Mouse (Mus musculus) Patski (cell line): ENCODE measurements around the gene Gm14214. TPM values are rescaled to one million over a fixed set of nuclear protein-coding genes. Genes with fewer than 3 reads are reported as not detected.

Source experiments
- ATAC-seq: fragments of 100-300 bp; one replicate; pipeline ENCODE4 v1.8.0; 2021
- CTCF ChIA-PET: fragments of 350-600 bp; sonication (Branson Sonifier 250); formaldehyde crosslinking; loops from one replicate; lab custom pipeline; 2022; ENCODE audit warnings: inconsistent platforms; lab: Charles Lee
- POLR2A ChIA-PET: fragments of 350-600 bp; sonication (Branson Sonifier 250); formaldehyde crosslinking; loops from one replicate; lab custom pipeline; 2022; ENCODE audit warnings: antibody characterized with exemption, inconsistent platforms; lab: Charles Lee
- DNase-seq: peaks from one replicate; pipeline ENCODE4 v3.0.0-alpha.2; 2011; ENCODE audit warnings: low read depth, low spot score
- H3K27me3 ChIP-seq: fragments of 371-371 bp; one replicate; pipeline ENCODE4 v1.5.1; 2021
- CTCF ChIP-seq: fragments of 100-300 bp; IDR thresholded peaks from one replicate; pipeline ENCODE4 v1.5.1; 2021
- in situ Hi-C: fragments of 300-500 bp; cut with MboI; formaldehyde crosslinking; loops from 3 replicates; pipeline ENCODE4 v1.11.1; 2018; ENCODE audit warnings: low pct_unique_long_range_greater_than_20kb, mixed read lengths
- polyA plus RNA-seq: library from polyadenylated mRNA; unstranded; gene quantifications from one replicate; pipeline ENCODE4 v1.2.3, GENCODE M21; 2021

The Gm14214 gene
- polyA plus RNA-seq, 1 experiment from 2014 or later: not detected

DNA sequence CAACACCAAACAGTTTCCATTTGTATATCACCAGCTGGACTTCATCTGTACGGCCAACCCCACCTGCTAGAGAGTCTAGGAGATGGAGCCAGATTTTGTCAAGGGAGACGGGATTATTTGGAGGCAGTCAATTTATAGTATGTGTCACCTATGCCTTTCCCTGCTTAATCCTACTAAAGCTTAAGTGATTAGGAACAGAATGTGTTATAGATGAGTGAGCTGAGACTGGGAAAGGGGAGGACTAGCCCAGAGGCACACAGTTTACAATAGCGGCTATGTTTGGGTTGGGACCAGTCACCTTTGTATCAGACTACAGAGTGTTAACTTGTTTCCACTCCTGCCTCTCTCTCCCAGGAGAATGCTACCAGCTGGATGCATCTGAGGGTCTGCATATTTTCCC, 9.8 kb upstream of the Gm14214 start:
- CTCF ChIA-PET: no interaction called here
- H3K27me3 ChIP-seq: no peaks in the 10 kb centered on the region
- POLR2A ChIA-PET: no interaction called here
- no peak for ATAC-seq
- TF ChIP-seq CTCF: no peak
- in situ Hi-C loops: loop anchor here (10.0 kb wide), 1 partner anchor 65 kb away; no protein-coding TSS in a partner anchor
- no peak for DNase-seq

DNA sequence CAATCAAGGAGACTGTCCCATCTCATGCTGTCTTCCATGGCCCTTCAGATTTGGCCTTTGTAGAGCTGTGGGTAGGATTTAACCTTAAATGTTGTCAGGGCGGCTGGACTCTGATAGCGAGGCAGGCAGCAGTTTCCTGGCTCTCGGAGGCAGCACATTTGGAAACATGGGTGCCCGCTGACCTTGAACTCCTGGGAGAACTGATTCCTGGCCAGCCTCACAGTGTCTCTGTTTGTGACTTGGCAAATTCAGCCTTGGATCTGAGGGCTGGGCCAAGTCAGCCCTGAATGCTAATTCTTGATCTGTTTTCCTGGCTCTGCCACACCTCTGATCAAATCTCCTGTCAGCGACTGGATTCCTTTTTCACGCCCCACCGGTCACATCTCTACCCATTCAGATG, 6.7 kb upstream of the Gm14214 start:
- in situ Hi-C loops: loop anchor here (10.0 kb wide), 1 partner anchor 62 kb away; no protein-coding TSS in a partner anchor
- no peak for ATAC-seq

DNA sequence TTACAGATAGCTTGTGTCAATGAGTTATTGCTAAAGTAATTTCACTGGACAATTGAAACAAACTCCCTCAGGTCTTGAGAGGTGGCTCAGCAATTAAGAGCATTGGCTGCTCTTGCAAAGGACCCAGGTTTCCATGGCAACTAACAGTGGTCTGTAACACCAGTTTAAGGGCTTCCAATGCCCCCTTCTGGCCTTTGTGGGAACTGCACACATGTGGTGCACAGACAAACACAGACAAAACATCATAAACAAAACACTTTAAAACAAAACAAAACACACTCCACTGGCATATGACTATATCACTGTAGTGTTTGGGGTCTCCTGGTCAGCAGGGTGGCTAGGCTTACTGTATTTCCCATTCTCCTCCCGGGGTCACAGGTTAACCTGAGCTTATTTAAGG, 4.2 kb upstream of the Gm14214 start:
- in situ Hi-C loops: loop anchor here (10.0 kb wide), 1 partner anchor 59 kb away; no protein-coding TSS in a partner anchor
- CTCF ChIA-PET: interaction anchor here (0.6 to 1.0 kb wide), 2 partner anchors 15 to 80 kb away, joined by 3 read pairs; no protein-coding TSS in a partner anchor
- POLR2A ChIA-PET: no interaction called here
- DNase-seq (no peak), ATAC-seq (no peak)
- no peaks in the 10 kb centered on the region for H3K27me3 ChIP-seq
- peak; percentile 55 for TF ChIP-seq CTCF

More for the DNA sequence above, 6.7 kb upstream of the Gm14214 start:
- ChIA-PET POLR2A (no interaction called here), CTCF (no interaction called here)
- no peaks in the 10 kb centered on the region for H3K27me3 ChIP-seq
- TF ChIP-seq CTCF: no peak
- DNase-seq: no peak

DNA sequence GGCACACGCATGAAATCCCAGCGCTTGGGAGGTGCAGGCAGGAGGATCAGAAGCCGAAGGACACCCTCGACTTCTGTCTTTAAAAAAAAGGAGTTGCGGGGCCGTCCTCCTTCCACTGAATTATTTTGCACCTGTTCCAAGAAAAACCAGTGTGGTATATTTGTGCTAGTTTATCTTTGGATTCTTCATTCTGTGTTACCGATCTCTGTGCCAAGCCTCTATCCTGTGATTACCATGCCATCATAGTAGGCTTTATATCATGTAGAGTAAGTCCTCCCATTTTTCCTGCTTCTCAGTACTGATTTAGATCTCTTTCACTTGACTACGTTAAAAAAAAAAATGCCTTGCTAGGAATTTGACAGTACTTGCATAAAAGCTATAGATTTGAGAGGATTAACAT, 1.8 kb upstream of the Gm14214 start:
- ChIA-PET CTCF (no interaction called here), POLR2A (no interaction called here)
- no peaks in the 10 kb centered on the region for H3K27me3 ChIP-seq
- in situ Hi-C loops: loop anchor here (10.0 kb wide), 1 partner anchor 57 kb away; no protein-coding TSS in a partner anchor
- no peak for TF ChIP-seq CTCF
- no peak for DNase-seq
- no peak for ATAC-seq

DNA sequence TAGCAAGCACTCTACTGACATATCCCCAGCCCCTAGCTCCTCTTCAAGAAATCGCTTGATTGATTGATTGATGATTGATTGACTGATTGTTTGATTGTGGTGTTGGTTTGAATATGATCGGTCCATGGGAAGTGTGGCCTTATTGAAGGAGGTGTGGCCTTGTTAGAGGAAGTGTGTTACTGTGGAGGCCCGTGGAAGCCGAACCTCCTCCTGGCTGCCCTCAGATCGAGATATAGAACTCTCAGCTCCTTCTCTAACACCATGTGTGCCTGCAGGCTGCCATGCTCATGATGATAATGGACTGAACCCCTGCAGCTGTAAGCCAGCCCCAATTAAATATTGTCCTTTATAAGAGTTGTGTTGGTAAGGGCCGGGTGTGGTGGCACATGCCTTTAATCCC, 2.8 kb downstream of the Gm14214 start:
- CTCF ChIA-PET: interaction anchor here (1.4 kb wide), 1 partner anchor 51 kb away, joined by 3 read pairs; no protein-coding TSS in a partner anchor
- POLR2A ChIA-PET: no interaction called here
- no peak for TF ChIP-seq CTCF
- ATAC-seq (no peak), DNase-seq (no peak)
- H3K27me3 ChIP-seq: no peaks in the 10 kb centered on the region
- in situ Hi-C loops: no loop called here

DNA sequence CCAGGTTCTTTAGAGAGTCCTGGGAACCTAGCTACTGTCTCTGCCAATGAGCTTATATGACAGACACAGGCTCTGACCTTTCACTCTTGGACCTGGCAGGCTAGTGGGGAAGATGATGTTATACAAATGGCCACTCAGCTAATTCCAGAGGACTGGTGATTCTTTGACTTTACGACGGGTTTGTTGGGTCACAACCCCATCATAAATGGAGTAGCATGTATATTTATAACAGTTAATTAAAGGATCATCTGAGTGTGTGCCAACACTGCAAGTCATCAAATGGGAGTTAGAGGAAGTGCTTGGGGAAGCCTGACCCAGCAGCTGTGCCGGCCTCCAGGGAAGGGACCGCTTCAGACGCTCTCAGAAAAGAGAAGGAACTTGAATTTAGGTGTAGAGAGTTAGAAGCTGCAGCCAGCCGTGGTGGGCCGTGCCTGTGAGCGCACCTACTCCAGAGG, 4.2 kb downstream of the Gm14214 start:
- ChIA-PET CTCF (interaction anchor here (1.1 kb wide), 1 partner anchor 68 kb away, joined by 3 read pairs; no protein-coding TSS in a partner anchor), POLR2A (interaction anchor here (0.6 kb wide), 1 partner anchor 207 kb away, joined by 3 read pairs; no protein-coding TSS in a partner anchor)
- no peaks in the 10 kb centered on the region for H3K27me3 ChIP-seq
- no peak for TF ChIP-seq CTCF
- ATAC-seq: peak; percentile 17
- DNase-seq: no peak
- in situ Hi-C loops: no loop called here

DNA sequence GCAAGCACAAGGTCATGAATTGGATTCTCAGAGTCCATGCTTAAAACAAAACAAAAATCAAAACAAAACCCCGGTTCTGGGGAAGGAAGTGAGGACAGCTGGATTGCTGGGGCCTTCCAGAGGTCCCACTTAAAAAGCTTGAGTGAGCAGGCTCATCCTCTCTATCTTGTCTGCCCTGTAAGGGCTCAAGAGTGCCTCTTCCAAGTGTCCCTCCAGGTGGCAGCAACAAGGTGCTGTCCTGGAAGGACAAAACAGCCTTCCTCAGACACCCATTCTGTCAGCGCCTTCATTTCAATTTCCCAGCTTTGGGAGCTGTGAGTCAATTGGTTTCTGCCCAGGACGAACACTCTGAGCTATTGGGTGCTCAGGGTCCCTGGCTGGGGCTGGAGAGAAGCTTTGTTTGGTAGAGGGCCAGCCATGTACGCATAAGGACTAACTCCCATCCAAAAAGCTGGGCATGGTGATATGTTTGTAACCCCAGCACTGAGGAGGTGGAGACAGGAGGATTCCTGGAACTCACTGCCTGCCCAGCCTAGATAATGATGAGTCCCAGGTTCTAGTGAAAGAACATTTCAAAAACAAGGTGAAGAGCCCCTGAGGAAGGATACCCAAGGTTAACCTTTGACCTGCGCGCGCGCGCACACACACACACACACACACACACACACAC, 4.9 kb downstream of the Gm14214 start:
- CTCF ChIA-PET: interaction anchor here (1.1 kb wide), 2 partner anchors 9 to 69 kb away, joined by 3 read pairs; no protein-coding TSS in a partner anchor
- no peak for ATAC-seq
- in situ Hi-C loops: no loop called here

DNA sequence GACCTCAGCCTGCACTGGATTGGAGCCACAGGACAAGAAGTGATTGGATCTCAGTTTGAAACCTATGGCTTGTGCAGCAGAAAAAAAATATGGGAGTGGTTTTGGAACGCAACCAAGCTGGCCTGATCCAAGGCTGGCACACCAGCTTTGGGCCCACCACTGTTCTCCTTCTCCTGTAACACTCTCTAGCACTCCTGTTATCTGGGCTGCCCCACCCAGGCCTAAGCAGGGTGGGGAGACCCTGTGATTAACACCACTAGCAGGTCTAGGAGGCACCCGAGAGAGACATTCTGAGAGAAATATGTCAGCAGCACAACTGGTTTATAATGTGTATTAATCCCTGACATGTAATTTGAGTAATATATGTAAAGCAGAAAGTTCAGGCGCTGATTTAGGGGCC, 6.6 kb downstream of the Gm14214 start:
- in situ Hi-C loops: no loop called here
- no peak for DNase-seq
- ATAC-seq: no peak
- ChIA-PET CTCF (no interaction called here), POLR2A (no interaction called here)
- no peak for TF ChIP-seq CTCF
- H3K27me3 ChIP-seq: no peaks in the 10 kb centered on the region

More for the DNA sequence above, 4.9 kb downstream of the Gm14214 start:
- TF ChIP-seq CTCF: no peak
- DNase-seq: no peak
- H3K27me3 ChIP-seq: no peaks in the 10 kb centered on the region
- POLR2A ChIA-PET: no interaction called here

DNA sequence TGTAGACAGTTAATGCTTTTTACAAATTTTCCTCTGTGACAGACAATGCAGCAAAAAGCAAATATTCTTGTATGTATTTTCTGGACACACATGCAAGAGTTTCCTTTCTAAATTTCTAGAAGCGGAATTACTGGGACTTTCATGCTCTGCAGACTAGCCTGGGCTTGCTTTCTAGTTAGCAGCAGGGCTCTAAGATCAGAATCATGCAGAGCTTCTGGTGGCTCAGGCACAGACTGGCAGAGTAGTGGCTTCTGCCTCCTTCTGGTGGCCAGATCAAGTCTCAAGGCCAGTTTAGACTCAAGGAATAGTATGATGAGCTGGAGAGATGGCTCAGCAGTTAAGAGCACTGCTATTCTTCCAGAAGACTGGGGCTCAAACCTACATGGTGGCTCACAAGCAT, 11.4 kb downstream of the Gm14214 start:
- ChIA-PET POLR2A (no interaction called here), CTCF (interaction anchor here (1.2 to 2.4 kb wide), 2 partner anchors 16 to 45 kb away, joined by 3 to 6 read pairs; no protein-coding TSS in a partner anchor)
- no peak for DNase-seq
- in situ Hi-C loops: no loop called here
- no peak for ATAC-seq
- TF ChIP-seq CTCF: no peak
- H3K27me3 ChIP-seq: no peaks in the 10 kb centered on the region

DNA sequence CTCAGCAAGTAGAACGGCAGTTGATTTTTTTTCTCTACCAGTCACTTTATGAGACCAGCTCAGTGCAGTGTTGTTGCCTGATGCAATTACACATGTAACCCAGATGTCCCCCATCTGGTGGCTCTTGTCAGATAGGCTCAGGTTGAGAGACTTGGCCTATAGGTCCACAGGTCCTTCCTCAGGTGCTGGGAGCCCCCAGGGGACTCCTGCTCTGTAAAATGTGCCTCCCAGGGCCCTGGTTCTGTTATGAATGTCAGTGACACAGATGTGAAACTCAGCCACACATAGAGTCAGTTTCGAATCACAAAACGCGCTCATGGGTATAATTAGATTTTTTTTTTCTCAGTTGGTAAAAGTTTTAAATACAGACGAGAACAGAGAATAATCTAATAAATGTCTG, 12.1 kb downstream of the Gm14214 start:
- H3K27me3 ChIP-seq: no peaks in the 10 kb centered on the region
- no peak for DNase-seq
- no peak for TF ChIP-seq CTCF
- ATAC-seq: no peak
- in situ Hi-C loops: no loop called here
- ChIA-PET CTCF (interaction anchor here (2.4 kb wide), 1 partner anchor 44 kb away, joined by 6 read pairs; no protein-coding TSS in a partner anchor), POLR2A (no interaction called here)

DNA sequence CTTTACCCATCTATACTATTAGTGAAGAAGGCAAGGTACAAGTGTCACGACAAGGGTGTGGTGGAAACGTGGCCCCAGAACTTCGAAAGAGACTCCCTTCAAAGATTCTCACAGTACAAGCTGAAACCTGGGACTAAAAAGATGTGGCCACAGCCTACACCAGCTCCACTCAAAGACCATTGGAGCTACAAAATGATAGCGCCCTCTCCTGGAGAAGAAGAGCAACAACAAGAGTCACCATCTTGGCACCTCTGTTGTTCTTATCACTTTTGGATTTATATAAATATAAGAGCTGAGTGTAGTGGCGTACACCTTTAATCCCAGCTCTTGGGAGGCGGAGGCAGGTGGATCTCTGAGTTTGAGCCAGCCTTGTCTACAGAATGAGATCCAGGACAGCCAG, 14.0 kb downstream of the Gm14214 start:
- in situ Hi-C loops: no loop called here
- ATAC-seq: no peak
- no peak for DNase-seq
- peak; percentile 34 for TF ChIP-seq CTCF
- CTCF ChIA-PET: interaction anchor here (0.8 to 1.2 kb wide), 5 partner anchors 8 to 44 kb away, joined by 3 to 5 read pairs (median 4); no protein-coding TSS in a partner anchor
- POLR2A ChIA-PET: interaction anchor here (0.6 kb wide), 1 partner anchor 17 kb away, joined by 3 read pairs; no protein-coding TSS in a partner anchor
- no peaks in the 10 kb centered on the region for H3K27me3 ChIP-seq
